Mouse (Mus musculus): ENCODE results near the gene Smim6. TPM values are rescaled to one million over a fixed set of nuclear protein-coding genes. Genes with fewer than 3 reads are reported as not detected.

The Smim6 gene
- polyA plus RNA-seq (2015; fragmentation: Nextera tagmentation; extraction: Ambion mirVana), result 184 and 185 TPM in 2 replicates

GRCm38 (mm10) chr11:115911632-115912376, at the start of gene Smim6:
Gene Smim6, plus strand, starts transcription at chr11:115912017.
- peak; percentile 90 for ATAC-seq (ENCODE audit: low FRiP score, low TSS enrichment)
- H3K4me2 ChIP-seq (replicated peaks; ENCODE audit: low read depth), result peak within 1 kb of the TSS; percentile 47
- H3K4me1 ChIP-seq (replicated peaks; ENCODE audit: control insufficient read depth, insufficient read depth), result no peaks in the 10 kb centered on the region
- 47% methylated on average over 11 of the region's 11 CpGs for WGBS
- peaks cover 3% of the 10 kb centered on the region; the same call in 1 of the 2 replicates for H3K36me3 ChIP-seq (ENCODE audit: control insufficient read depth, insufficient read depth, low read length)
- H3K9me3 ChIP-seq (ENCODE audit: control insufficient read depth, low read length), result no peaks in the 10 kb centered on the region
- no peaks in the 10 kb centered on the region for H3K27me3 ChIP-seq (ENCODE audit: control insufficient read depth, insufficient read depth, low read length)
- DNase-seq (ENCODE audit: low spot score), result peak; percentile 87
- TF ChIP-seq CTCF (IDR thresholded peaks at IDR 0.05; ENCODE audit: low read depth) (no peak), EP300 (optimal IDR thresholded peaks at IDR 0.05) (no peak)
- peak within 1 kb of the TSS; percentile 51; the same call in 1 of the 2 replicates for H3K9ac ChIP-seq (ENCODE audit: low read length)
- H3K27ac ChIP-seq (replicated peaks), result peak within 1 kb of the TSS; percentile 94
- peak within 1 kb of the TSS; percentile 32 for H3K4me3 ChIP-seq (ENCODE audit: low read depth, low read length)

GRCm38 (mm10) chr11:115863895-115864294, 47.9 kb upstream of the Smim6 start:
- H3K4me1 ChIP-seq (replicated peaks; ENCODE audit: control insufficient read depth, insufficient read depth), result no peaks in the 10 kb centered on the region
- no peak for DNase-seq (ENCODE audit: low spot score)
- ATAC-seq (ENCODE audit: low FRiP score, low TSS enrichment), result no peak
- no peak overlapping the region for H3K9ac ChIP-seq (ENCODE audit: low read length)
- 83% methylated on average over 8 of the region's 8 CpGs for WGBS
- H3K27me3 ChIP-seq (ENCODE audit: control insufficient read depth, insufficient read depth, low read length), result peaks cover 3% of the 10 kb centered on the region; the same call in 1 of the 2 replicates
- no peaks in the 10 kb centered on the region for H3K9me3 ChIP-seq (ENCODE audit: control insufficient read depth, low read length)
- H3K36me3 ChIP-seq (ENCODE audit: control insufficient read depth, insufficient read depth, low read length), result no peaks in the 10 kb centered on the region
- TF ChIP-seq CTCF (IDR thresholded peaks at IDR 0.05; ENCODE audit: low read depth) (peak; percentile 48), EP300 (optimal IDR thresholded peaks at IDR 0.05) (no peak)
- no peak overlapping the region for H3K4me3 ChIP-seq (ENCODE audit: low read depth, low read length)
- H3K27ac ChIP-seq (replicated peaks), result no peak overlapping the region
- no peak overlapping the region for H3K4me2 ChIP-seq (replicated peaks; ENCODE audit: low read depth)

- no peaks in the 10 kb centered on the region for H3K9me3 ChIP-seq (ENCODE audit: control insufficient read depth, low read length)
- DNase-seq (ENCODE audit: low spot score) (peak; percentile 69), ATAC-seq (ENCODE audit: low FRiP score, low TSS enrichment) (peak; percentile 84)
- no peaks in the 10 kb centered on the region for H3K36me3 ChIP-seq (ENCODE audit: control insufficient read depth, insufficient read depth, low read length)
- TF ChIP-seq CTCF (IDR thresholded peaks at IDR 0.05; ENCODE audit: low read depth) (no peak), EP300 (optimal IDR thresholded peaks at IDR 0.05) (no peak)
- no peaks in the 10 kb centered on the region for H3K27me3 ChIP-seq (ENCODE audit: control insufficient read depth, insufficient read depth, low read length)
- no peak overlapping the region for H3K4me2 ChIP-seq (replicated peaks; ENCODE audit: low read depth)
- H3K4me1 ChIP-seq (replicated peaks; ENCODE audit: control insufficient read depth, insufficient read depth), result no peaks in the 10 kb centered on the region
- no peak overlapping the region for H3K9ac ChIP-seq (ENCODE audit: low read length)
- no peak overlapping the region for H3K4me3 ChIP-seq (ENCODE audit: low read depth, low read length)
- 57% methylated on average over 8 of the region's 8 CpGs for WGBS
- H3K27ac ChIP-seq (replicated peaks), result peak overlapping the region; percentile 58
Measured at GRCm38 (mm10) chr11:115869393-115869792, 42.4 kb upstream of the Smim6 start.

GRCm38 (mm10) chr11:115872437-115872836, 39.4 kb upstream of the Smim6 start:
- no peak overlapping the region for H3K4me2 ChIP-seq (replicated peaks; ENCODE audit: low read depth)
- no peaks in the 10 kb centered on the region for H3K27me3 ChIP-seq (ENCODE audit: control insufficient read depth, insufficient read depth, low read length)
- H3K4me3 ChIP-seq (ENCODE audit: low read depth, low read length), result no peak overlapping the region
- H3K36me3 ChIP-seq (ENCODE audit: control insufficient read depth, insufficient read depth, low read length), result no peaks in the 10 kb centered on the region
- no peaks in the 10 kb centered on the region for H3K4me1 ChIP-seq (replicated peaks; ENCODE audit: control insufficient read depth, insufficient read depth)
- no peak overlapping the region for H3K27ac ChIP-seq (replicated peaks)
- H3K9ac ChIP-seq (ENCODE audit: low read length), result no peak overlapping the region
- TF ChIP-seq CTCF (IDR thresholded peaks at IDR 0.05; ENCODE audit: low read depth), result no peak
- no peak for TF ChIP-seq EP300 (optimal IDR thresholded peaks at IDR 0.05)
- ATAC-seq (ENCODE audit: low FRiP score, low TSS enrichment) (peak; percentile 24; the same call in 1 of the 2 replicates), DNase-seq (ENCODE audit: low spot score) (no peak)
- WGBS, result 59% methylated on average over 4 of the region's 4 CpGs
- H3K9me3 ChIP-seq (ENCODE audit: control insufficient read depth, low read length), result no peaks in the 10 kb centered on the region

- no peaks in the 10 kb centered on the region for H3K9me3 ChIP-seq (ENCODE audit: control insufficient read depth, low read length)
- no peaks in the 10 kb centered on the region for H3K4me1 ChIP-seq (replicated peaks; ENCODE audit: control insufficient read depth, insufficient read depth)
- ATAC-seq (ENCODE audit: low FRiP score, low TSS enrichment), result no peak
- no peaks in the 10 kb centered on the region for H3K36me3 ChIP-seq (ENCODE audit: control insufficient read depth, insufficient read depth, low read length)
- no peak overlapping the region for H3K4me3 ChIP-seq (ENCODE audit: low read depth, low read length)
- 93% methylated on average over 3 of the region's 3 CpGs for WGBS
- DNase-seq (ENCODE audit: low spot score), result no peak
- H3K9ac ChIP-seq (ENCODE audit: low read length), result no peak overlapping the region
- H3K27ac ChIP-seq (replicated peaks), result no peak overlapping the region
- H3K4me2 ChIP-seq (replicated peaks; ENCODE audit: low read depth), result no peak overlapping the region
- no peaks in the 10 kb centered on the region for H3K27me3 ChIP-seq (ENCODE audit: control insufficient read depth, insufficient read depth, low read length)
- TF ChIP-seq EP300 (optimal IDR thresholded peaks at IDR 0.05) (no peak), CTCF (IDR thresholded peaks at IDR 0.05; ENCODE audit: low read depth) (no peak)
Measured at GRCm38 (mm10) chr11:115875935-115876334, 35.9 kb upstream of the Smim6 start.

- peak overlapping the region; percentile 78 for H3K27ac ChIP-seq (replicated peaks)
- H3K4me3 ChIP-seq (ENCODE audit: low read depth, low read length), result no peak overlapping the region
- peak; percentile 41 for TF ChIP-seq CTCF (IDR thresholded peaks at IDR 0.05; ENCODE audit: low read depth)
- TF ChIP-seq EP300 (optimal IDR thresholded peaks at IDR 0.05), result no peak
- no peaks in the 10 kb centered on the region for H3K9me3 ChIP-seq (ENCODE audit: control insufficient read depth, low read length)
- ATAC-seq (ENCODE audit: low FRiP score, low TSS enrichment) (no peak), DNase-seq (ENCODE audit: low spot score) (no peak)
- H3K27me3 ChIP-seq (ENCODE audit: control insufficient read depth, insufficient read depth, low read length), result no peaks in the 10 kb centered on the region
- WGBS, result 77% methylated on average over 5 of the region's 5 CpGs
- H3K9ac ChIP-seq (ENCODE audit: low read length), result no peak overlapping the region
- H3K4me2 ChIP-seq (replicated peaks; ENCODE audit: low read depth), result no peak overlapping the region
- no peaks in the 10 kb centered on the region for H3K4me1 ChIP-seq (replicated peaks; ENCODE audit: control insufficient read depth, insufficient read depth)
- H3K36me3 ChIP-seq (ENCODE audit: control insufficient read depth, insufficient read depth, low read length), result no peaks in the 10 kb centered on the region
Measured at GRCm38 (mm10) chr11:115876438-115876837, 35.4 kb upstream of the Smim6 start.

All from stomach, postnatal 0 days (tissue).